Mouse (Mus musculus): ENCODE data around the gene Pde8a. TPM values are rescaled to one million over a fixed set of nuclear protein-coding genes. Genes with fewer than 3 reads are reported as not detected.

Pde8a gene
- polyA plus RNA-seq, 1 experiment from 2014 or later: 3.0 TPM

- H3K4me1 ChIP-seq (ENCODE audit: control insufficient read depth, insufficient read depth, low read length): peaks cover 11% of the 10 kb centered on the region
- no peak overlapping the region for H3K27ac ChIP-seq (ENCODE audit: low read depth, low read length)
- 81% methylated on average over 1 of the region's 1 CpGs for WGBS
- no peak overlapping the region for H3K9ac ChIP-seq (ENCODE audit: low read length)
- ATAC-seq (ENCODE audit: low FRiP score) (no peak), DNase-seq (ENCODE audit: low spot score, missing footprints) (no peak)
- H3K27me3 ChIP-seq (ENCODE audit: control insufficient read depth, insufficient read depth, low read length): peaks cover 43% of the 10 kb centered on the region
- H3K36me3 ChIP-seq (ENCODE audit: control insufficient read depth, insufficient read depth, low read length): no peaks in the 10 kb centered on the region
- no peak overlapping the region for H3K4me3 ChIP-seq (ENCODE audit: low read depth, low read length)
- no peak overlapping the region for H3K4me2 ChIP-seq
- no peaks in the 10 kb centered on the region for H3K9me3 ChIP-seq (ENCODE audit: control insufficient read depth, low read length)
Observed at GRCm38 (mm10) chr7:81215950-81216349, 2.6 kb downstream of the Pde8a start.

- no peaks in the 10 kb centered on the region for H3K36me3 ChIP-seq (ENCODE audit: control insufficient read depth, insufficient read depth, low read length)
- H3K9me3 ChIP-seq (ENCODE audit: control insufficient read depth, low read length): no peaks in the 10 kb centered on the region
- no peak overlapping the region for H3K4me3 ChIP-seq (ENCODE audit: low read depth, low read length)
- peaks cover 14% of the 10 kb centered on the region for H3K27me3 ChIP-seq (ENCODE audit: control insufficient read depth, insufficient read depth, low read length)
- WGBS: 61% methylated on average over 7 of the region's 7 CpGs
- no peak overlapping the region for H3K9ac ChIP-seq (ENCODE audit: low read length)
- no peak for DNase-seq (ENCODE audit: low spot score, missing footprints)
- ATAC-seq (ENCODE audit: low FRiP score): no peak
- no peaks in the 10 kb centered on the region for H3K4me1 ChIP-seq (ENCODE audit: control insufficient read depth, insufficient read depth, low read length)
- H3K27ac ChIP-seq (ENCODE audit: low read depth, low read length): no peak overlapping the region
- no peak overlapping the region for H3K4me2 ChIP-seq
Observed at GRCm38 (mm10) chr7:81219321-81219720, 5.9 kb downstream of the Pde8a start.

- DNase-seq (ENCODE audit: low spot score, missing footprints): no peak
- Histone ChIP-seq H3K27me3 (ENCODE audit: control insufficient read depth, insufficient read depth, low read length) (peaks cover 4% of the 10 kb centered on the region), H3K36me3 (ENCODE audit: control insufficient read depth, insufficient read depth, low read length) (no peaks in the 10 kb centered on the region), H3K9me3 (ENCODE audit: control insufficient read depth, low read length) (no peaks in the 10 kb centered on the region), H3K4me1 (ENCODE audit: control insufficient read depth, insufficient read depth, low read length) (no peaks in the 10 kb centered on the region), H3K4me3 (ENCODE audit: low read depth, low read length) (no peak overlapping the region), H3K27ac (ENCODE audit: low read depth, low read length) (no peak overlapping the region), H3K4me2 (no peak overlapping the region), H3K9ac (ENCODE audit: low read length) (no peak overlapping the region)
- 71% methylated on average over 3 of the region's 3 CpGs for WGBS
- ATAC-seq (ENCODE audit: low FRiP score): no peak
Observed at GRCm38 (mm10) chr7:81220381-81220780, 7.0 kb downstream of the Pde8a start.

- H3K27ac ChIP-seq (ENCODE audit: low read depth, low read length): no peak overlapping the region
- H3K9ac ChIP-seq (ENCODE audit: low read length): no peak overlapping the region
- no peaks in the 10 kb centered on the region for H3K4me1 ChIP-seq (ENCODE audit: control insufficient read depth, insufficient read depth, low read length)
- no peak overlapping the region for H3K4me2 ChIP-seq
- DNase-seq (ENCODE audit: low spot score, missing footprints): no peak
- WGBS: 88% methylated on average over 7 of the region's 7 CpGs
- no peaks in the 10 kb centered on the region for H3K9me3 ChIP-seq (ENCODE audit: control insufficient read depth, low read length)
- H3K27me3 ChIP-seq (ENCODE audit: control insufficient read depth, insufficient read depth, low read length): no peaks in the 10 kb centered on the region
- no peak overlapping the region for H3K4me3 ChIP-seq (ENCODE audit: low read depth, low read length)
- H3K36me3 ChIP-seq (ENCODE audit: control insufficient read depth, insufficient read depth, low read length): no peaks in the 10 kb centered on the region
- no peak for ATAC-seq (ENCODE audit: low FRiP score)
Observed at GRCm38 (mm10) chr7:81224260-81224659, 10.9 kb downstream of the Pde8a start.

GRCm38 (mm10) chr7:81230091-81230792, 16.8 kb downstream of the Pde8a start:
- no peaks in the 10 kb centered on the region for H3K27me3 ChIP-seq (ENCODE audit: control insufficient read depth, insufficient read depth, low read length)
- H3K27ac ChIP-seq (ENCODE audit: low read depth, low read length): no peak overlapping the region
- DNase-seq (ENCODE audit: low spot score, missing footprints) (no peak), ATAC-seq (ENCODE audit: low FRiP score) (no peak)
- H3K4me2 ChIP-seq: no peak overlapping the region
- no peaks in the 10 kb centered on the region for H3K9me3 ChIP-seq (ENCODE audit: control insufficient read depth, low read length)
- no peak overlapping the region for H3K9ac ChIP-seq (ENCODE audit: low read length)
- WGBS: 87% methylated on average over 7 of the region's 7 CpGs
- H3K4me3 ChIP-seq (ENCODE audit: low read depth, low read length): no peak overlapping the region
- no peaks in the 10 kb centered on the region for H3K36me3 ChIP-seq (ENCODE audit: control insufficient read depth, insufficient read depth, low read length)
- H3K4me1 ChIP-seq (ENCODE audit: control insufficient read depth, insufficient read depth, low read length): no peaks in the 10 kb centered on the region

GRCm38 (mm10) chr7:81232674-81233073, 19.3 kb downstream of the Pde8a start:
- WGBS: 82% methylated on average over 2 of the region's 2 CpGs
- Histone ChIP-seq H3K4me1 (ENCODE audit: control insufficient read depth, insufficient read depth, low read length) (no peaks in the 10 kb centered on the region), H3K27ac (ENCODE audit: low read depth, low read length) (no peak overlapping the region), H3K4me3 (ENCODE audit: low read depth, low read length) (no peak overlapping the region), H3K4me2 (no peak overlapping the region), H3K9ac (ENCODE audit: low read length) (no peak overlapping the region), H3K36me3 (ENCODE audit: control insufficient read depth, insufficient read depth, low read length) (no peaks in the 10 kb centered on the region), H3K27me3 (ENCODE audit: control insufficient read depth, insufficient read depth, low read length) (no peaks in the 10 kb centered on the region), H3K9me3 (ENCODE audit: control insufficient read depth, low read length) (no peaks in the 10 kb centered on the region)
- DNase-seq (ENCODE audit: low spot score, missing footprints): no peak
- no peak for ATAC-seq (ENCODE audit: low FRiP score)

- no peak for ATAC-seq (ENCODE audit: low FRiP score)
Observed at GRCm38 (mm10) chr7:81235117-81235516, 21.7 kb downstream of the Pde8a start.

GRCm38 (mm10) chr7:81235600-81236223, 22.3 kb downstream of the Pde8a start:
- Histone ChIP-seq H3K9ac (ENCODE audit: low read length) (no peak overlapping the region), H3K4me1 (ENCODE audit: control insufficient read depth, insufficient read depth, low read length) (no peaks in the 10 kb centered on the region), H3K36me3 (ENCODE audit: control insufficient read depth, insufficient read depth, low read length) (no peaks in the 10 kb centered on the region), H3K9me3 (ENCODE audit: control insufficient read depth, low read length) (no peaks in the 10 kb centered on the region), H3K4me3 (ENCODE audit: low read depth, low read length) (no peak overlapping the region), H3K4me2 (no peak overlapping the region), H3K27me3 (ENCODE audit: control insufficient read depth, insufficient read depth, low read length) (no peaks in the 10 kb centered on the region), H3K27ac (ENCODE audit: low read depth, low read length) (no peak overlapping the region)
- DNase-seq (ENCODE audit: low spot score, missing footprints) (no peak), ATAC-seq (ENCODE audit: low FRiP score) (no peak)
- WGBS: 70% methylated on average over 4 of the region's 4 CpGs

More at GRCm38 (mm10) chr7:81235117-81235516, 21.7 kb downstream of the Pde8a start:
- DNase-seq (ENCODE audit: low spot score, missing footprints): no peak
- Histone ChIP-seq H3K9ac (ENCODE audit: low read length) (no peak overlapping the region), H3K27me3 (ENCODE audit: control insufficient read depth, insufficient read depth, low read length) (no peaks in the 10 kb centered on the region), H3K4me3 (ENCODE audit: low read depth, low read length) (no peak overlapping the region), H3K36me3 (ENCODE audit: control insufficient read depth, insufficient read depth, low read length) (no peaks in the 10 kb centered on the region), H3K4me2 (no peak overlapping the region), H3K4me1 (ENCODE audit: control insufficient read depth, insufficient read depth, low read length) (no peaks in the 10 kb centered on the region), H3K27ac (ENCODE audit: low read depth, low read length) (no peak overlapping the region), H3K9me3 (ENCODE audit: control insufficient read depth, low read length) (no peaks in the 10 kb centered on the region)
- 71% methylated on average over 2 of the region's 2 CpGs for WGBS

GRCm38 (mm10) chr7:81243361-81243760, 30.0 kb downstream of the Pde8a start:
- Histone ChIP-seq H3K4me2 (no peak overlapping the region), H3K9me3 (ENCODE audit: control insufficient read depth, low read length) (no peaks in the 10 kb centered on the region), H3K4me3 (ENCODE audit: low read depth, low read length) (no peak overlapping the region), H3K27ac (ENCODE audit: low read depth, low read length) (no peak overlapping the region), H3K36me3 (ENCODE audit: control insufficient read depth, insufficient read depth, low read length) (no peaks in the 10 kb centered on the region), H3K27me3 (ENCODE audit: control insufficient read depth, insufficient read depth, low read length) (no peaks in the 10 kb centered on the region), H3K9ac (ENCODE audit: low read length) (no peak overlapping the region), H3K4me1 (ENCODE audit: control insufficient read depth, insufficient read depth, low read length) (no peaks in the 10 kb centered on the region)
- WGBS: 75% methylated on average over 5 of the region's 5 CpGs
- ATAC-seq (ENCODE audit: low FRiP score) (no peak), DNase-seq (ENCODE audit: low spot score, missing footprints) (no peak)
